Mouse (Mus musculus) layer of hippocampus, adult 11-12 months (tissue): ENCODE data around the gene Gpr119.

Experiments used
- DNase-seq: peaks from one replicate; pipeline ENCODE4 v3.0.0; 2022; ENCODE audit warnings: low spot score

Gpr119 gene

DNA sequence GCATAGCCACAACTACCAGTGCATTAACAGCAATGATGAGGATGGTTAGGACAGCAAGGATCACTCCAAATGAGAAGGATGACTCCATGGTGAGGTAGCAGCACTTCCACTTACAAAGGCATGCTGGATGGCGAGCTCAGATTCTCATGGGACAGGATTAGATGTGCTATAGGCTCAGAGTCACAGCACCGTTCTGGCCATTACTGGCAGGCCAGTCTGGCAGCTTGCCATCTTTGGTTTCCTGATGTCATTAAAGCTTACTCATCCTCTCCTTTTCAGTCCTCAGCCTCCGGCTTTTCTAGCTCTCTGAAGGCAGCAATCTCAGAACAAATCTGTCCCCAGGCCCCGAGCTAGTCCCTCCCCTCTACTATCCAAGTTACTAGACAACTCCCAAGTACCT, at the start of gene Gpr119:
TSS of gene Gpr119 (minus strand) at position 308 of the 400 bp plus-strand sequence.
- no peak for DNase-seq

DNA sequence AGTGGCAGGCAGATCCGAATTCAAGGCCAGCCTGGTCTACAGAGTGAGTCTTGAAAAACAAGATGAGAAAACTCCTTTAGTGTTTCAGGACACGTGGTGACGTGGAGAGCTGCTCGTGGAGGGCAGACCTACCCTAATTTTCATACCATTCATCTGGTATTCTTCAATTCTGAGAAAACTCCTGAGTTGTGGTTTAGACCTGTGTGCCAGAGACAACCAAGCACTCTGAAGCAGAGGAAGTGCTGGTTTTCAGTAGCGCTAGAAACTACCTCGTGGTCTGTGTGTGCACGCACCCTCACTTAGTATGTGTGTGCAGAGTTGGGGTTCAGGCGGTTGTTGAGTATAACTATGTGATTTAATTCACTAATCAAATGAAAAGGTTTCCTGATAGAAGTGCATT, 38.6 kb upstream of the Gpr119 start:
- no peak for DNase-seq

DNA sequence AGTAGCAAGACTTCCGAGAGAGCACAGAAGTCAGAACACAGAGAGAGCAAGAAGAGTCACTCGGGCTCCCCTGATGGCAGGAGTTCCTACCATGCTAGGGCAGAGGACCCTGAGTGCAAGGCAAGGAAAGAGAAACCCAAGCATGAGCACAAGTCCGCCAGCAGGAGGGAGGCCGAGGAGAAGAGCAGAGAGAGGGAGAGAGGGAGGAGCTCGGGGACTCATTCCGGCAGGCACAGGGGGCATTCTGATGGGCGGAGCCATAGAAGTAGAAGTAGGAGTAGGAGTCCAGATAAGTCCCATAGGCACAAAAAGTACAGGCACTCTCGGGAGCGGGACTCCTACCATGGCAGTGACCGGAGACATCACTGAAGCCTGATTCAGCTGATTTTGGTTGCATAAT, 35.4 kb upstream of the Gpr119 start:
- no peak for DNase-seq

DNA sequence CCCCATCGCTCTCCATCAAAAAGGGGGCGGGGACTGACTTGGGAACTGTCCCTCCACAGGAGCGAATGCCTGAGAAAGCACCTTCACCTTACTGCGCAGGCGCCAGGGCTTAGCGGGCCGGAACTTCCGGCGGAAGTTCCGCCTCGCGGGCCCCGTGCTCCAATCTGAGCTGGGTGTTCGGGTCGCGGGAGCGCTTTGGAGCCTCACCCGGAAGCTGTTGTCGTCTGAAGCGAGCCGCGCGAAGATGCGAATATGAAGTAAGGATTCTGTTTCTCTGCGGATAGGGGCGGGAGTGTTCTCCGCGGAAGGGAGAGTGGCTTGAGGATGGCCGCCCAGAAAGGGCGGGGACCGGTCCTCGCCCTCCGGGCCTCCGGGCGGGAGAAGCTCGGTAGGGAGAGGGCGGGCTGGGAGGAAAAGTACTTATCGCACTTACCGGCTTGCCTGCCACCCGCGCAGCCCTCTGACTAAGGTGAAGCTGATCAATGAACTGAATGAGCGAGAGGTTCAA, 20.6 kb upstream of the Gpr119 start, which contains the start of gene Rbmx2:
TSS of gene Rbmx2 (plus strand) at position 141 of the 508 bp plus-strand sequence.
- peak; percentile 93 for DNase-seq

DNA sequence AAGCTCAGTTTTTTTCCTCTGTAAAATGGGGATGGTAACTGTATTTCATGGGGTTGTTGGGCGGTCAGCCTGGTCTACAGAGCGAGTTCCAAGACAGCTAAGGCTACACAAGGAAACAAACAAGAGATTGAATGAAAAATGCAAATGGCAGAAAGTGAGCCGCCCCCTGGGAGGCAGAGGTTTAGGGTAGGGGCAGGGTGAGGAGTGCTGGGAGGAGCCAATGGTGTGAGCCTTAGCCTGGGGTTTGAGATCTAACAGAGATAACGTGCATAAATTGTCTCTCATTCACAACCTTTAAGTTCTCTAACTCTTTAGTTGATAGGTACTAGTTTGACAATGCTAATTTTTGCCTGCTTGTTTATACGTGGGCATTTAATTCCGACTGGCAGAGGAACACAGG, 20.2 kb upstream of the Gpr119 start:
- no peak for DNase-seq

DNA sequence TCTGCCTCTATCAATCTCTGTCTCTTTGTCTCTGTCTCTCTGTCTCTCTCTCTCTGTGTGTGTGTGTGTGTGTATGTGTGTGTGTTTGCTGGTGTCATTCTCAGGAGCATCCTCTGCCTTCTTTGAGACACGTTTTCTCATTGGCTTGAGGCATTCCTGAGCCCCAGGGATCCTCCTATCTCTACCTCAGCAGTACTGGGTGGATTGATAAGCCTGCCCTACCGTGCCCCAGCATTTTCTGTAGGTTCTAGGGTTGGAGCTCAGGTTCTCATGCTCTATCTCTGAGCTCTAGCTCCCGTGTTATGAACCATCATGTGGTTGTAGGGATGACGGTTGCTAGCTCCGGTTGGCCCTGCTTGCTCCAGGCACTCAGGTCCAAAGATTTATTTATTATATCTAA, 9.6 kb upstream of the Gpr119 start:
- no peak for DNase-seq

DNA sequence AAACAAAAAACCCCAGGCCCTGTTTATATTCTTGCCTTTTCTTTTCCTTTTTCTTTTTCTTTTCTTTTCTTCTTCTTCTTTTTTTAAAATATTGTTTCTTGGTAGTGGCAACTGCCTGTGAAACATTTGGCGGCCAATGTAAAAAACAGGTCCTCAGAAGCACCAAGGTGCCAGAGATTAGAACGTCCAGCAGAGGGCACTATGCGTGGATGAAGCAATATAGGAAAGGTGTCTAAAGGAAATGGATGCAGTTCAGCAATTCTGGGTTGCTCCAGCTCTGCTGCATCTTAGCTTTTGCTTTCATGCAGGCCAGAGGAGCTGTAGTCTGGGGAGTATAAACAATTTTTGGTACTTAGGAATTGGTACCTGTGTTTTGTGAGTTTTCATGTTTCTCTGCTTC, 9.2 kb upstream of the Gpr119 start:
- DNase-seq = peak; percentile 41

DNA sequence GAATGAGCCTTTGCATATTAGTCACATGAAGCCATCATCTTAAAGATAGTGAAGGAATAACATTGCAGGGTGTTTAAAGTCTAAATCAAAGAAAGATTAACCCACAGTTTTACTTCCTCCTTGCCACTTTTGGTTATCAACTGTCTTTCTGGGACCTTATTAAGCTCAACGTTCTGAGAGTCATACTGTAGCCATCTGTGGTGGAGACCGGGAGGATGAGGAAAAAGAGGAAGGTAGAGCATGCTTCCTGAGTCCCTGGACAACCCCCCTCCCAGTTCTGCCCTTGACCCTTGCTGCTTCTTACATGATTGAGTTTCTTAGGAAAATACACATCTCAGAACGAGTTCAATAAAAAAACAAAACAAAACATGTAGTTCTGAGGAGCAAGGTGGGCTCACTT, 2.6 kb downstream of the Gpr119 start:
- no peak for DNase-seq

DNA sequence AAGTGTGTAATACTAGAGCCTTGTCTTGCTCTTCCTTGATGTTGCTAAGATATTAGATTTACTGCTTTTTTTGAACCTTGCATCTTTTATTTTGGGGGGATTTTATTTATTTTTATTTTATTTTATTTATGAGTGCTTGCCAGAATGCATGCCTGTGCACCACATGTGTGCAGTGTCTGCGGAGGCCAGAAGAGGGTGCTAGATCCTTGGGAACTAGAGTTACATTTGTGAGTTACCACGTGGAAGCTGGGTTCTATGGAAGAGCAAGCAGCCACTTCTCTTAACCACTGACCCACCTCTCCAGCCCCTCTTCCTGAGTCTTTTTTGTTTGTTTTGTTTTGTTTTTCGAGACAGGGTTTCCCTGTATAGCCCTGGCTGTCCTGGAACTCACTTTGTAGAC, 4.7 kb downstream of the Gpr119 start:
- DNase-seq = no peak

DNA sequence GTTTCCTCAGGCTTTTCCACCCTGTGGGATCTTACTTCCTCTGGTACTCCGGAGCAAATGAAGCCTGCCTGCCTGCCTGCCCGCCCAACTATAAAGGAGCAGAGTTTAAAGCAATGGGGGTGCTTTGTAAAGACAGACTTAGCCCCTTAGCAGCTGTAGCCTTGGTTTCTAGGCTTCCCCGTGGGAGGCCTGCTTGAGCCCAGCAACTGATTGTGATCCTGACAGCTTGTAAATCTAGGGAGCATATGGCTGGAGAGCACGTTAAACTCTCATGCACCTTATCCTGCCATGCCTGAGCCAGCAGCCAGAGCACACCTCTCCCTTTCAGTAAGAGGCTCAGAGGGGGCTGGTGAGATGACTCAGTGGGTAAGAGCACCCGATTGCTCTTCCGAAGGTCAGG, 7.5 kb downstream of the Gpr119 start:
- DNase-seq = no peak

DNA sequence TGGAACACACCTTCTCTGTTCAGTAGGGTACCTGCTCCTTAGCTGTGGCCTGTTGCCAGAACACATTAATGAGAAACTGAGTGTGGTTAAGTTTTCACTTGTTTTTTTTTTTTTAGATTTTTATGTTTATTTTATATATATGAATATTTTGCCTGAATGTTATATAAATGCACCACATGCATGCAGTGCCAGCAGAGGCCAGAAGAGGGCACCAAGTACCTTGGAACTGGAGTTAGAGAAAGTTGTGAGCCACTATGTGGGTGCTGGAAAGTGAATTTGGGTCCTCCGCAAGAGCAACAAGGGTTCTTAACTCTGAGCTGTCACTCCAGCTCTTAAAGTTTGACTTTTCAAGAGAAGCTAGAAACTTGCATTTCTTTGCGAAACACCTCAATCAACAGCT, 30.2 kb downstream of the Gpr119 start:
- peak; percentile 35 for DNase-seq

DNA sequence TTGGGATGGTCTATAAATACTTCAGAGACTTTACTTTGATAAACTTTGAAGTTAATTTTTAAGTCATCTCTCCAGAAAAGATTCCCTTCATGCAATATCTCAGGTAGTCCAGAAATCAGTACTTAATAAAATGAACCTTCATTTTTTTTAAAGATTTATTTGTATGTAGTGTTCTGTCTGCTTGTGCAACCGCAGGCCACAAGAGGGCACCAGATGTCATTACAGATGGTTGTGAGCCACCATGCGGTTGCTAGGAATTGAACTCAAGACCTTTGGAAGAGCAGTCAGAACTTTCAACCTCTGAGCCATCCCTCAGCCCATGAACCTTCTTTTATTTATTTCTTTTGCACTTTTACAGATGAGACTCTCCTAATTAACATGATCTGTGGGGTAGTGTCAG, 37.2 kb downstream of the Gpr119 start:
- DNase-seq = no peak

DNA sequence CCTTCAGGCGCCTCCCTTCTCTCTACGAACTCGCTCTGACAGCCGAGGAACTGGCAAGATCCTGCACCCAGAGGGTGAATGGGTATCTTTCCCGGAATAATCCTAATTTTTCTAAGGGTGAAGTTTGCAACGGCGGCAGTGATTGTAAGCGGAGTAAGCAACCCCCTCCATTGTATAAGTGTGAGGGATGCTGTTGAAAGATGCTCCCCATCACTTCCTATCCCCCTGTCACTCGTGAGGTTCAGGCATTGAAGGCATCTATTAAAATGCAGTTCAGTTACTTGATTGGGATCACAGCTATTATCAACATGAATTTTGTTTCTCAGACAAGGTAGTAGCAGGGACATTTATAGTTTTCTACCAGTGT, 50.2 kb downstream of the Gpr119 start:
- no peak for DNase-seq

DNA sequence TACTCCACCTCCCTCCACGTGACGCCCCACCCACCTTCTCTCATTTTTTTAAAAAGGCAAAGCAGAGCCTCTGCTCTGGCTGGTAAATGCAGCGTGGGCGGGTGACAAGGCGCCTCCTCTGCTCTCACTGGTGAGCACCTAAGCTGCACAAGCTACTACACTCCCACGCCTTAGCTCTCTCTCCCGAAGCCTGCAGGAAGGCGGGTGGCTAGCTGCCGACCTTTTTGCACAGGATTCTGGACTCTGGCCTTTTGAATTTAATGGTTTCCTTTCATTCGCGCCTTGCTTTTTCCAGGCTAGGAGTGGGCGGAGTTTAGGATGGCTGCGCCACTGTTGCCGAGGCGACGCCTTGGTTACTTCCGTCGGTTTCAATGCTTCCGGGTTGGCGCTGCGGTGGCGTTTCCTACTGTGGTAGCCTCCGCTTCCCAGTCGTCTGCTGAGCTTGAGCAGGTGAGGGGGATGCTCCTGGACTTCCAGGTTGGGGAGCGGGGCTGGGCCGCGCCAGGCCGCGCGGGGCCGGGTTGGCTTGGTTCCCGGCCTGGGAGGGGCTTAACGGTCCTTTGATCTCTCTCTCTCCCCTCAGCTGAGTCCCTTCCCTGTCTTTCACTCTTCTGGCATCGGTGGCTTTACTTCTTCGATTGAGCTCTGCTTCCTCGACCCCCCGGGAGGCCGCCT, 50.8 kb downstream of the Gpr119 start, which contains the start of gene Slc25a14:
TSS of gene Slc25a14 (plus strand) at position 35 of the 675 bp plus-strand sequence.
- peak; percentile 79 for DNase-seq

DNA sequence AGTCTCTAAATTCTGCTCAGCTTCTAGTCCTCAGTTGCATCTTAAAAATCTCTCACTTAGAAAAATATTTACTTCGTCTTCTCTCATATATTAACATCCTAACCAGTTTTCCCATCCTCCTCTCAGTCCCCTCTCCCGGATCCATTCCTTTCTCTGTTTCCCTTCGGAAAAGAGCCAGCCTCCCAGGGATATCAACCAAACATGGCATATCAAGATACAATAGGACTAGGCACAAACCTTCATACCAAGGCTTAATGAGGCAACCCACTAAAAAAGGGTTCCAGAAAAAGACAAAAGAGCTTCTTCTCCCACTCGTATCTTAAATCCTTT, 51.3 kb downstream of the Gpr119 start:
- DNase-seq = no peak
